Mouse (Mus musculus) liver, adult 2 months (tissue): ENCODE results near the gene Zfp536. TPM values are rescaled to one million over a fixed set of nuclear protein-coding genes. Genes with fewer than 3 reads are reported as not detected.
"Not testable (repeated sequence)": the region's sequence is repeated elsewhere in the genome, so short reads cannot be mapped to it uniquely, and the experiment has no call there.

Experiments used
- DNase-seq: peaks from one replicate; pipeline ENCODE4 v3.0.0-alpha.2; 2011; ENCODE audit warnings: low read depth, low spot score; ENCODE audit errors: extremely low read depth
- H3K27ac ChIP-seq: fragments of 200-500 bp; replicated peaks from 2 replicates; pipeline ENCODE4 v1.5.1; 2012; ENCODE audit warnings: low read depth, mild to moderate bottlenecking, control low read depth, inconsistent platforms, low read length; ENCODE audit not compliant: insufficient read depth
- H3K27me3 ChIP-seq: fragments of 200-500 bp; 2 replicates; pipeline ENCODE4 v1.6.1; 2012; ENCODE audit warnings: mild to moderate bottlenecking, moderate library complexity, low read length, inconsistent platforms; ENCODE audit not compliant: control insufficient read depth, insufficient read depth
- H3K36me3 ChIP-seq: fragments of 200-500 bp; 2 replicates; pipeline ENCODE4 v1.6.1; 2012; ENCODE audit warnings: low read length, inconsistent platforms; ENCODE audit not compliant: control insufficient read depth, insufficient read depth
- H3K4me1 ChIP-seq: fragments of 200-500 bp; 2 replicates; pipeline ENCODE4 v1.6.1; 2011; ENCODE audit warnings: low read length; ENCODE audit not compliant: control insufficient read depth, insufficient read depth
- H3K4me3 ChIP-seq: fragments of 200-500 bp; 2 replicates; pipeline ENCODE4 v1.5.1; 2011; ENCODE audit warnings: low read depth, mild to moderate bottlenecking, control low read depth, low read length, moderate library complexity; ENCODE audit not compliant: insufficient read depth
- H3K79me2 ChIP-seq: fragments of 200-500 bp; 2 replicates; pipeline ENCODE4 v1.6.1; 2012; ENCODE audit warnings: inconsistent platforms, mild to moderate bottlenecking, low read length, moderate library complexity; ENCODE audit not compliant: control insufficient read depth, insufficient read depth
- H3K9ac ChIP-seq: fragments of 200-500 bp; 2 replicates; pipeline ENCODE4 v1.6.1; 2012; ENCODE audit warnings: low read depth, mild to moderate bottlenecking, control low read depth, inconsistent platforms, low read length
- CTCF ChIP-seq: fragments of 200-500 bp; IDR thresholded peaks from 2 replicates; pipeline ENCODE4 v1.5.1; 2011; ENCODE audit warnings: low read depth, low read length, control low read depth
- POLR2A ChIP-seq: fragments of 200-500 bp; IDR thresholded peaks from 2 replicates; pipeline ENCODE4 v1.6.1; 2011; ENCODE audit warnings: low read length, control low read depth; ENCODE audit not compliant: insufficient read depth; ENCODE audit errors: extremely low read depth
- WGBS: fragments of 180-500 bp; shearing (Covaris S2); methylation state at CpG from one replicate; pipeline ENCODE4 v1.1.7; 2018; 5-methylcytosine and 5-hydroxymethylcytosine counted together
- polyA plus RNA-seq: library from polyadenylated mRNA; depleted of rRNA; stranded (reverse); fragments of >200 nt; gene quantifications from 2 replicates; pipeline ENCODE4 v1.2.3, GENCODE M21; 2012
- total RNA-seq: library from RNA; depleted of rRNA; stranded (reverse); fragments of >200 nt; gene quantifications from 2 replicates; pipeline ENCODE4 v1.2.3, GENCODE M21; 2014

Zfp536 gene
- total and polyA plus RNA-seq, 2 experiments, result not detected

DNA sequence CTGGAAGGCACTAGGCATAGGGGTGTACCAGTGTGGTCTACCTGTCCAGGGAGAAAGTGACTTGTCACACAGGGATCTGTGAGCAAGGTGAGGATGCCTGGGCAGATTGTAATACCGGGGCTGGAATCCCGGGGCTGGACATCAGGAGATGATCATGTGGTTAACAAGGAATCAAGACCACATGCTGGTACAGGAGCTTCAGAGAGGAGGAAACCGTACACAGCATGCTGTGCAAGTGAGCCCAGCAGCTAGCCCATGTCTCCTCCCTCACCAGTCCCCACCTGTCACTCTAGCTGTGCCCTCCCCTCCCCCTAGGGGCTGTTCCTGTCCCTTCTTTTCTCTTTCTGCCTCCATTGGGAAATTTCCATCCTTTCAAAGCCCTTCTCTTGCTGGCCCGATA lies 157.5 kb downstream of the Zfp536 start:
- no peak for DNase-seq
- no peak for TF ChIP-seq POLR2A
- TF ChIP-seq CTCF, result no peak
- Histone ChIP-seq H3K27ac (no peak overlapping the region), H3K4me1 (no peaks in the 10 kb centered on the region), H3K9ac (no peak overlapping the region), H3K27me3 (no peaks in the 10 kb centered on the region), H3K36me3 (no peaks in the 10 kb centered on the region), H3K4me3 (no peak overlapping the region), H3K79me2 (no peaks in the 10 kb centered on the region)
- 73% methylated on average over 4 of the region's 4 CpGs for WGBS

DNA sequence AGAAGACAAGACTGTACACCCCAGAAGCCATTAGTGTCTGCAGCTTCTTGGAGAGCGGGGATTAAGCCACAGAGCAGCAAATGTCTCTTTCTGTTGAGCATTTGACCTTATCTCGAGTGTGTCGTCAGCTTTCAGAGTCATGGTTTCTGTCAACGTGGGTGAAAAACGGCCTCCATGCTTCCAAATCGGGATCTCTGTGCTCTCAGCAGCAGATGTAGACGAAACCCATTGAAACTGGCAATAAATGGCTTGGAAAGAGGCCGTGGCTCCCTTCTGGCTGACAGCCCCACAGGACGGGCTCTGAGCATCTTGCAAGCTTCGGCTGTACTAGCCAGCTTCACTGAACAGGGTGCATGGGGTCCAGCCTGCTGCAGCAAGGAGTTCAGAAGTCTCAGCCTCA lies 159.1 kb downstream of the Zfp536 start:
- H3K9ac ChIP-seq, result no peak overlapping the region

DNA sequence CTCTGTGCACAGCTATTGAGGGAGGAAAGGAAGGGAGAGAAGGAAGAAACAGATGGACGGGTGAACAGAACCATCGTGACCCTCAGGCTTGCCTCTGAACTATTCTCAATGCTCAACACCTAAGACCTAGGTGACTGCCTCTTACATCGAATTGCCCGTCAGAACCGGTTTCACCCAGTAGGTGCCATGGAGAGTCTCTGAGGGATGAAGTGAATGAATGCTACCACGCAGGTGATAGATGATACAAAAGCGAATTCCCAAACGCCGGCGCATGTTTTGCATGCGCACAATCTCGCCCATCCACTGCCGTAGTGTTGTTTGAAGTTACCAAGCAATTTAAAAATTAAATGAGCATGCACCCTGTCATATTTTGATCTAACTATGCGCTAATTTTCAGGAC lies 164.9 kb downstream of the Zfp536 start:
- no peak overlapping the region for H3K27ac ChIP-seq
- no peaks in the 10 kb centered on the region for H3K79me2 ChIP-seq
- no peak for TF ChIP-seq CTCF
- TF ChIP-seq POLR2A, result no peak
- H3K27me3 ChIP-seq, result no peaks in the 10 kb centered on the region
- no peaks in the 10 kb centered on the region for H3K36me3 ChIP-seq
- WGBS, result 90% methylated on average over 14 of the region's 14 CpGs
- DNase-seq, result no peak
- no peak overlapping the region for H3K9ac ChIP-seq
- no peak overlapping the region for H3K4me3 ChIP-seq
- H3K4me1 ChIP-seq, result no peaks in the 10 kb centered on the region

More for the DNA sequence above, 159.1 kb downstream of the Zfp536 start:
- WGBS, result 66% methylated on average over 10 of the region's 10 CpGs
- no peak overlapping the region for H3K27ac ChIP-seq
- no peaks in the 10 kb centered on the region for H3K36me3 ChIP-seq
- no peak for DNase-seq
- no peak for TF ChIP-seq POLR2A
- TF ChIP-seq CTCF, result no peak
- no peaks in the 10 kb centered on the region for H3K79me2 ChIP-seq
- no peak overlapping the region for H3K4me3 ChIP-seq
- no peaks in the 10 kb centered on the region for H3K4me1 ChIP-seq
- no peaks in the 10 kb centered on the region for H3K27me3 ChIP-seq

DNA sequence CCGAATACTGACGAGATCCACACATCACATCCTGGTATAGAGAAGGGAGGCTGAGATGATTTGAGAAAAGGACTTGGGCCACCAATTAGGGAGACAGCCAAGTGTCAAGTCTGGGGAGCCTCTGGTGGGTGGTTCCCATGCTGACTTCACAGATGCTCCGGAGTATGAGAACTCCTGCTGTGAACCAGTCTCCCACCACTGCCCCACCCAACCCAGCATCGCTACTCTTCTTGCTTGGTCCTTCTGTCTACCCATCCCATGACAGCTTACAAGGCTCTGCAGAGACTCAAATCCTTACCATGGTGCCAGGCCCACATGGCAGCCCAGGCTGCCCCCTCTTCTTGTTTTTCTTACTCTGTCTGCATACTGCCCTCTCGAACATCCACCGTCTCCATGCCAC lies 165.5 kb downstream of the Zfp536 start:
- Histone ChIP-seq H3K27ac (no peak overlapping the region), H3K4me3 (no peak overlapping the region), H3K36me3 (no peaks in the 10 kb centered on the region), H3K9ac (no peak overlapping the region), H3K27me3 (no peaks in the 10 kb centered on the region), H3K79me2 (no peaks in the 10 kb centered on the region), H3K4me1 (no peaks in the 10 kb centered on the region)
- no peak for TF ChIP-seq CTCF
- no peak for TF ChIP-seq POLR2A
- DNase-seq, result no peak
- 89% methylated on average over 6 of the region's 6 CpGs for WGBS

DNA sequence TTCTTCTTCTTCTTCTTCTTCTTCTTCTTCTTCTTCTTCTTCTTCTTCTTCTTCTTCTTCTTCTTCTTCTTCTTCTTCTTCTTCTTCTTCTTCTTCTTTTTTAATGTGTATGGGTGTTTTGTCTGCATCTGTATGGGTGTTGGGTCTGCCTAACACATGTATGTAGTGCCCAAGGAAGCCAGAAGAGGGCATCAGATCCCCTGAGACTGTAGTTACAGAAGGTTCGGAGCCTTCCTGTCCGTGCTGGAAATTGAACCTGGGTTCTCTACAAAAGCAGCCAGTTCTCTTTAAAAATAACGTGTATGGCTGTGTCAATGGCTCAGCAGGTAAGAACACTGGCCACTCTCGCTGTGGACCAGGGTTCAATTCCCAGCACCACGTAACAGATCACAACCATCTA lies 167.0 kb downstream of the Zfp536 start:
- H3K27me3 ChIP-seq, result no peaks in the 10 kb centered on the region
- WGBS, result 79% methylated on average over 5 of the region's 5 CpGs
- no peaks in the 10 kb centered on the region for H3K79me2 ChIP-seq
- H3K4me1 ChIP-seq, result no peaks in the 10 kb centered on the region
- no peak overlapping the region for H3K27ac ChIP-seq
- TF ChIP-seq CTCF (no peak), POLR2A (no peak)
- H3K36me3 ChIP-seq, result no peaks in the 10 kb centered on the region
- no peak overlapping the region for H3K9ac ChIP-seq
- DNase-seq, result no peak
- no peak overlapping the region for H3K4me3 ChIP-seq

DNA sequence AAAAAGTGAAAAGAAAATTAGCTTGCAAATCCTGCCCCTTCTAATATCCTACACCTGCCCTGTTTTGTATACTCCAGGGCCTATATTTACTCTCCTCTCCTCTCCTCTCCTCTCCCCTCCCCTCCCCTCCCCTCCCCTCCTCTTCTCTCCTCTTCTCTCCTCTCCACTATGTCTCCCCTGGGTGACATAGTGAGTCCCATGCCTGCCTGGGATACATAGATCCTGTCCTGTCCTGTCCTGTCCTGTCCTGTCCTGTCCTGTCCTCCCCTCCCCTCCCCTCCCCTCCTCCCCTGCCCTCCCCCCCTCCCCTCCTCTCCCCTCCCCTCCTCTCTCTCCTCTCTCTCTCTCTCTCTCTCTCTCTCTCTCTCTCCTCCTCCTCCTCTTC lies 169.9 kb downstream of the Zfp536 start:
- not testable (repeated sequence) for H3K4me1 ChIP-seq, H3K27ac ChIP-seq, H3K36me3 ChIP-seq, H3K4me3 ChIP-seq, DNase-seq, H3K9ac ChIP-seq, H3K27me3 ChIP-seq, H3K79me2 ChIP-seq
